Mouse (Mus musculus) cerebellum, adult 2 months (tissue): Measurements from ENCODE around the gene Lair1.

Experiments
- CTCF ChIP-seq: fragments of 200-500 bp; IDR thresholded peaks from 2 replicates; pipeline ENCODE4 v1.5.1; 2011; ENCODE audit warnings: low read depth, mild to moderate bottlenecking, control low read depth, low read length, moderate library complexity, borderline replicate concordance; ENCODE audit not compliant: insufficient read depth
- POLR2A ChIP-seq: fragments of 200-500 bp; IDR thresholded peaks from 2 replicates; pipeline ENCODE4 v1.6.1; 2011; ENCODE audit warnings: low read length, control low read depth, borderline replicate concordance; ENCODE audit not compliant: insufficient read depth

DNA sequence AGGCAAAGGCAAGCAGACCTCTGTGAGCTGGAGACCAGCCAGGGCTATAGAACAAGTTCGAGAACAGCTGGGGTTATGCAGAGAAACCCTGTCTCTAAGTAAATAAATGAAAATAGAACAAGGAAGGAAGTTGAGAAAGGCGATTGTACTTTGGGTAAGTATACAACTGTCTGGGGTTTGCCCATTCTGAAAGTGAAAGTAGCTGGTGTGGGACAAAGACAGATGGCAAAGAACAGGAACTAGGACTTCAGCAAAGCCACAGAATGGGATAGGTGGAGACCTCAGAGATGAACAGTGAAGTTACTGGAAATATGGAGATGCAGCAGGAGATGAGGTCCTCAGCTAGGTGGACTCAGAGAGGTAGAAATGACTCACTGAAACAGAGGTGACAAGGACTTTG is 19.8 kb upstream of the Lair1 start:
- no peak for TF ChIP-seq CTCF
- no peak for TF ChIP-seq POLR2A
